Mouse (Mus musculus) kidney, embryonic 15.5 days (tissue): ENCODE data around the gene Tbcd. TPM values are rescaled to one million over a fixed set of nuclear protein-coding genes. Genes with fewer than 3 reads are reported as not detected.
"Not testable (repeated sequence)": the region's sequence is repeated elsewhere in the genome, so short reads cannot be mapped to it uniquely, and the experiment has no call there.

Experiments used
- ATAC-seq: fragments of 200-750 bp; cut with Nextera tagmentation; replicated peaks from 2 replicates; pipeline ENCODE4 v1.8.0; 2017; ENCODE audit warnings: moderate TSS enrichment; ENCODE audit not compliant: low FRiP score
- H3K27ac ChIP-seq: fragments of 300-500 bp; sonication (generic); 2 replicates; pipeline ENCODE4 v1.5.1; 2015; ENCODE audit warnings: mild to moderate bottlenecking, inconsistent platforms
- H3K27me3 ChIP-seq: fragments of 300-500 bp; sonication (generic); 2 replicates; pipeline ENCODE4 v1.6.1; 2015; ENCODE audit warnings: inconsistent platforms
- H3K36me3 ChIP-seq: fragments of 300-500 bp; sonication (generic); 2 replicates; pipeline ENCODE4 v1.6.1; 2015; ENCODE audit warnings: inconsistent platforms
- H3K4me1 ChIP-seq: fragments of 300-500 bp; sonication (generic); 2 replicates; pipeline ENCODE4 v1.6.1; 2015; ENCODE audit warnings: inconsistent platforms
- H3K4me2 ChIP-seq: fragments of 300-500 bp; sonication (generic); 2 replicates; pipeline ENCODE4 v1.6.1; 2015; ENCODE audit warnings: moderate library complexity, mild to moderate bottlenecking, inconsistent platforms
- H3K4me3 ChIP-seq: fragments of 300-500 bp; sonication (generic); replicated peaks from 2 replicates; pipeline ENCODE4 v1.5.1; 2015; ENCODE audit warnings: mild to moderate bottlenecking, inconsistent platforms
- H3K9ac ChIP-seq: fragments of 300-500 bp; sonication (generic); 2 replicates; pipeline ENCODE4 v1.6.1; 2015; ENCODE audit warnings: mild to moderate bottlenecking, inconsistent platforms
- H3K9me3 ChIP-seq: fragments of 300-500 bp; sonication (generic); replicated peaks from 2 replicates; pipeline ENCODE4 v1.6.1; 2016; ENCODE audit warnings: inconsistent platforms
- WGBS: fragments of 180-500 bp; shearing (Covaris S2); methylation state at CpG from one replicate; pipeline ENCODE4 v1.1.7; 2015; ENCODE audit warnings: mixed read lengths; 5-methylcytosine and 5-hydroxymethylcytosine counted together
- polyA plus RNA-seq: library from polyadenylated mRNA; unstranded; fragments of >200 nt; fragmentation: Nextera tagmentation; extraction: Ambion mirVana; gene quantifications from 2 replicates; pipeline ENCODE4 v1.2.1, GENCODE M21; 2015

Tbcd gene
- polyA plus RNA-seq, 1 experiment from 2014 or later, result 37.4 TPM

DNA sequence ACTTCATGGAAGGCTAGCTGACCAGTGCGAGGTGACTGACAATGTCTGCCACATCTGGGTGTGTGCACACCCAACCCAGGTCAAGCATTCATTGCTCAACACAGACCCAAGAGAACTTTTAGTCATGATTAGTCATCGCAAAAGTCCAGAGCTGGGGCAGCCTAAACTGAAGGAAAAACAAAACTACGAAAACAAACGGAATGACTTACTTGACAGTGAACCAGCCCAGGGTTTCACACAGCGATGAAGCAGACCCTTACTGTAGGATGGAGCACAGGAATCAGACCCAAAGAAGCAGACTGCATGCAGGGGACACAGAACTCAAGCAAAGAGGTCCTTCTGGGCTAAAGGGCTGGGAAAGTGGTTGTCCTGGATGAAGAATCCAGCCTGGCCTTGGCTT, 200.2 kb downstream of the Tbcd start:
- no peak for ATAC-seq

DNA sequence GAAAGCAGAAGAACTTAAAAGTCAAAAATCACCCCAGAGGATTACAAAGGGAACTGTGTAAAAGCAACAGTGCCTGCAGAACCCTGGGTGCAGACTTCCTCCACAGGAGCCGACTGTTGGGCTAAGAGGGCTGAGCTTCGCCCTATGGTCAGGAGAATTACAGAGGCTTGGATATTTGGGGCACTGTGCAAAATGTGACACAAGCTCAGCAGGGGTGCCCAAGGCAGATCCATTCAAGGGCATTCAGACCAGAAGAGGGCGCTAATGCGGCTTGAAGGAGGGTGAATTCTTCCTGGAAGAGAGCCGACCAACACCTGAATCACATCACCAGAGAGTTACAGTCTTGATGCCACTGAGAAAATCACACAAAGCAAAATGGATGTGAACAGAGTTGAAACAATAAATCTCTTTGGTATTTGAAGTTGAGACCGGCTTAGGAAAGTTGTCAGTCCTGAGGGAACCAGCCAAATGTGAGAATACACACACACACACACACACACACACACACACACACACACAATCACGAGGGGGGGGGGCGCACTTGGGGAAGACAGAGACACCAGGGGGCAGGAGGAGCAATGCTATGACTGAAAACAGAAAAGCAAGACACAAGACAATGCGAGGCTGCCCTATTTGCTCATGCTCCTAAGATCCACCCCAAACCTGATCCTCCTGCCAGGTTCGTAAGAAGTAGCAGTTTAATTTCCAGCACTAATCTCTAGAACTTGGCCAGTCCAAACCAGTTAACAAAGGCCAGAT, 201.0 kb downstream of the Tbcd start:
- Histone ChIP-seq H3K9me3 (no peaks in the 10 kb centered on the region), H3K4me1 (no peaks in the 10 kb centered on the region), H3K9ac (no peak overlapping the region), H3K27ac (no peak overlapping the region), H3K4me3 (no peak overlapping the region), H3K27me3 (no peaks in the 10 kb centered on the region), H3K36me3 (0 out of 2 replicates have a peak, but pooled peaks cover 6% of the 10 kb centered on the region), H3K4me2 (no peak overlapping the region)
- WGBS, result 57% methylated on average over 10 of the region's 10 CpGs
- no peak for ATAC-seq

More for the DNA sequence above, 200.2 kb downstream of the Tbcd start:
- Histone ChIP-seq H3K4me2 (no peak overlapping the region), H3K9me3 (no peaks in the 10 kb centered on the region), H3K36me3 (0 out of 2 replicates have a peak, but pooled peaks cover 6% of the 10 kb centered on the region), H3K27ac (no peak overlapping the region), H3K4me3 (no peak overlapping the region), H3K4me1 (no peaks in the 10 kb centered on the region), H3K9ac (no peak overlapping the region), H3K27me3 (no peaks in the 10 kb centered on the region)
- WGBS, result 87% methylated on average over 5 of the region's 5 CpGs

DNA sequence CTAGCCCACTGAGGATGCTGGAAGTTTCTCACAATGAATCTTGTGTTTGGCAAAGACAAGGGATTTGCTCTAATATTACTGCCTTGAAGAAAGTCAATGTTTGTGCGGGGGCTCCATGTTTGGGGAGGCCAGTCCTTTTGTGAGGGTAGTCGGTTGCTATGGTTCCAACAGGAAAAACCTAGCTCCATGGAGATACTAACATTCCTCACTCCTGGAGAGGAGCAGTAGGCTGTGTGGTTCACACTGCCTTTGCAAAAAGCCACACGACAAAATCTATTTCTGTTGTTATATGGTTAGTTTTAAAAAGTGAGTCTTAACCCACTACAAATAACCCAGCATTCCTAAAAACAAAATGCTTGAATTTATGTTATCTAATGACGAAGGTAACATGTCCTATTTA, 201.9 kb downstream of the Tbcd start:
- Histone ChIP-seq H3K4me2 (no peak overlapping the region), H3K9ac (no peak overlapping the region), H3K36me3 (0 out of 2 replicates have a peak, but pooled peaks cover 4% of the 10 kb centered on the region), H3K4me1 (no peaks in the 10 kb centered on the region), H3K9me3 (no peaks in the 10 kb centered on the region), H3K27me3 (no peaks in the 10 kb centered on the region), H3K27ac (no peak overlapping the region), H3K4me3 (no peak overlapping the region)
- WGBS, result 92% methylated on average over 4 of the region's 4 CpGs
- ATAC-seq, result no peak

DNA sequence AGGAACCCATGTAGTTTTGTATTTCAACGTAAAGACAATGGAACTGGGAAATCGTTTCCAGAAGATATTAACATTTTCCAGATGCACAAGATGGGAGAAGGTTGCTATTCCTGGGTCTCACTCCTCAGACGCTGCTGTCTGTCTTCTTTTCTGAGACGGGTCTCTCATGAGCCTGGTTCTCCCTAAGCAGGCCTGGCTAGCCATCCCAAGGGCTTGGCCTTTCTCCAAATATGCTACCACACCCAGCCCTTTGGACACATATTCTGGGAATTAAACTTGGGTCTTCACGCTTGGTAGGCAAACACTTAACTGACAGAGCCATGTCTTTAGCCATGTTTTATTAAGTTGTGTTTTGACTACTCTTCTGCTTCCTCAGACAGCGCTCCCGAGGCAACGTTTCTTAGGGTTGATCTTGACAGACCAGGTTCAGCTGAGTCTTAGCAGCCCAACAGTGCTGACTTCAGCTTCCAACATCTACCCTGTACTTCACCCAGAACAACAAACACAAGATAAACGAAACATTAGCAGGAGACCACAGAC, 202.7 kb downstream of the Tbcd start:
- Histone ChIP-seq H3K36me3 (no peaks in the 10 kb centered on the region), H3K4me3 (no peak overlapping the region), H3K9me3 (no peaks in the 10 kb centered on the region), H3K27me3 (no peaks in the 10 kb centered on the region), H3K9ac (no peak overlapping the region), H3K4me2 (no peak overlapping the region), H3K27ac (no peak overlapping the region), H3K4me1 (no peaks in the 10 kb centered on the region)
- WGBS, result 81% methylated on average over 9 of the region's 9 CpGs
- no peak for ATAC-seq

DNA sequence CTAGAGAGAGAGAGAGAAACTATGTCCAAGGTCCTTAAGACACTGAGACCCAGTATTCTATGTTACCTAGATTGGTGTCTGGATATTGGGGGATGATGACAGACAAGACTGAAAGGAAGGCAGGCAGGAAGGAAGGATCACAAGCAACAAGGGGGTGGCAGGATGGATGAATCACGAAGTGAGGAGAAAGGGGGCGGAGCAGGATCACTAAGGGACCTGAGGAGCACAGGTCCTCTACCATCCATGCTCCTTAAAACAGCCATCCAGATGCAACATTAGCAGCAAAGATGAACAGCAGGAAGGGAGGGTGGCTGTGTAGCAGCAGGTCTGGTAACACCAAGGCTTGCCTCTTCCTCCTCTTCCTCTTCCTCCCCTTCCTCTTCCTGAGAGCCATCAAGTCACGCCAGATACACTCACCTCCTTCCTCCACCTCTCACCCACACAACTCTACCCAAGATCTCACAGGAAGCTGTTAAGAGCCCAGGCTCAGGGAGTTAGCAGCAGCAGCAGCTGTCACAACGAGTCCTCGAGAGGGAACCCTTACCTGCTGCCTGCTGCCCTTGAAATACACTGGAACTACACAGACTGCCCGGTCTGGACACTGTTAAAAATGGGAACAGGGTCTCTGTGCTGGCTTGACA, 203.5 kb downstream of the Tbcd start:
- 0 out of 2 replicates have a peak, but pooled peaks cover 5% of the 10 kb centered on the region for H3K36me3 ChIP-seq
- H3K4me2 ChIP-seq, result no peak overlapping the region
- H3K9me3 ChIP-seq, result no peaks in the 10 kb centered on the region
- no peak overlapping the region for H3K27ac ChIP-seq
- no peak for ATAC-seq
- no peaks in the 10 kb centered on the region for H3K27me3 ChIP-seq
- no peaks in the 10 kb centered on the region for H3K4me1 ChIP-seq
- no peak overlapping the region for H3K9ac ChIP-seq
- H3K4me3 ChIP-seq, result no peak overlapping the region
- WGBS, result 70% methylated on average over 6 of the region's 6 CpGs

DNA sequence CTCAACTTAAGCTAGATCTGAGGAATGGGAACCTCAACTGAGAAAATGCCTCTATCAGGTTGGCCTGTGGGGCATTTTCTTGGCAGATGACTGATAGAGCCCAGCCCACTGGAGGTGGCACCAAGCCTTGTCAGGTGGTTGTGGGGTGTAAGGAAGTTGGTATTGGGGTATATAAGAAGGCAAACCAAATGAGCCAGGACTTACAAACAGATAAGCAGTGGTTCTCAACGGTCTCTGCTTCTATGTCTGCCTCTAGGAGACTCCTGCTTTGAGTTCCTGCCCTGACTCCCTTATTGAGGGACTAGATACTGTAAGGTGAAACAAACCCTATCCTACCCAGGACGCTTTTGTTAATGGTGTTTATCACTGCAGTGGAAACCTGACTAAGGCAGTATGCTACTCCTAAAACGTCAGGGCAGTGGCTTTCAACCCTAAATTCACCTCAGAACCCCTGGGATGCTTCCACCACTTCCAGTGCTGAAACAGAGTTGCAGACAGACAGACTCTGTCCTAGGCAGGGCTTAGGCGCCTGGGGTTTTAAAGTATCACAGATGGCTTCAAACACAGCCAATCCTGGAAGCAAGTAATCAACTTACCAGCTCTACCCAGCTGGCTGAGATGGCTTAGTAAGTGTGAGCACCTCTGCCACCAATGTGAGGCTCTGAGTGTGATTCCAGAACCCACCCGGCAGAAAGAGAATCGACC, 204.2 kb downstream of the Tbcd start:
- Histone ChIP-seq H3K9me3 (no peaks in the 10 kb centered on the region), H3K27me3 (no peaks in the 10 kb centered on the region), H3K9ac (no peak overlapping the region), H3K36me3 (0 out of 2 replicates have a peak, but pooled peaks cover 5% of the 10 kb centered on the region), H3K4me3 (no peak overlapping the region), H3K4me2 (no peak overlapping the region), H3K4me1 (no peaks in the 10 kb centered on the region), H3K27ac (no peak overlapping the region)
- ATAC-seq, result no peak
- WGBS, result 83% methylated on average over 6 of the region's 6 CpGs

DNA sequence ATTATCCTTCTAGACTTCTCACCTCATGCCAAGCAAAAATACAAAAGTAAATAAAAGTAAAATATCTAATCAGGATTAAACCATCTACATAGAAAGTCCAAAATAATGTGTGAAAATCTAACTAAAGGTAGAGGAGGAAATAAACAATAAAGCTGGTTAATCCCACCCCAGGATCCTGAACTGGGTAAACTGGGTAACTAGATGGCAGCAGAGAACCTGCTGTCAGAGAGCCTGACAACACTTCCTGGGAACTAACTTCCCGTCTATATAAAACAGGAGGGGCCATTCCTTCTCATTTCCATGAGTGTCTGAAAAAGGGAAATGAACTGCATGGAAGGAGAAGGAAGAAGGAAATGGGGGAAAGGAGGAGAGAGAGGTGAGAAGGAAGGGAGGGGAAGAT, 206.4 kb downstream of the Tbcd start:
- Histone ChIP-seq H3K27ac (no peak overlapping the region), H3K9me3 (no peaks in the 10 kb centered on the region), H3K27me3 (no peaks in the 10 kb centered on the region), H3K36me3 (0 out of 2 replicates have a peak, but pooled peaks cover 5% of the 10 kb centered on the region), H3K9ac (no peak overlapping the region), H3K4me1 (no peaks in the 10 kb centered on the region), H3K4me2 (no peak overlapping the region), H3K4me3 (no peak overlapping the region)
- ATAC-seq, result no peak
- 39% methylated on average over 1 of the region's 1 CpGs for WGBS

DNA sequence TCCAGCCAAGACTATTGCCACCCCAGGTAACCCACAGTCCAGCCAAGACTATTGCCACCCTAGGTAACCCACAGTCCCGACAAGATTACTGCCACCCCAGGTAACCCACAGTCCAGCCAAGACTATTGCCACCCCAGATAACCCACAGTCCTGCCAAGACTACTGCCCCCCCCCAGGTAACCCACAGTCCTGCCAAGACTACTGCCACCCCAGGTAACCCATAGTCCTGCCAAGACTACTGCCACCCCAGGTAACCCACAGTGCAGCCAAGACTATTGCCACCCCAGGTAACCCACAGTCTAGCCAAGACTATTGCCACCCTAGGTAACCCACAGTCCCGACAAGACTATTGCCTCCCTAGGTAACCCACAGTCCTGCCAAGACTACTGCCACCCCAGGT, 208.9 kb downstream of the Tbcd start:
- H3K36me3 ChIP-seq, result peaks cover 14% of the 10 kb centered on the region; the same call in 1 of the 2 replicates
- not testable (repeated sequence) for H3K9me3 ChIP-seq, H3K4me1 ChIP-seq, ATAC-seq, H3K27me3 ChIP-seq, H3K9ac ChIP-seq, H3K27ac ChIP-seq, H3K4me3 ChIP-seq, H3K4me2 ChIP-seq
- WGBS, result 91% methylated on average over 2 of the region's 2 CpGs

DNA sequence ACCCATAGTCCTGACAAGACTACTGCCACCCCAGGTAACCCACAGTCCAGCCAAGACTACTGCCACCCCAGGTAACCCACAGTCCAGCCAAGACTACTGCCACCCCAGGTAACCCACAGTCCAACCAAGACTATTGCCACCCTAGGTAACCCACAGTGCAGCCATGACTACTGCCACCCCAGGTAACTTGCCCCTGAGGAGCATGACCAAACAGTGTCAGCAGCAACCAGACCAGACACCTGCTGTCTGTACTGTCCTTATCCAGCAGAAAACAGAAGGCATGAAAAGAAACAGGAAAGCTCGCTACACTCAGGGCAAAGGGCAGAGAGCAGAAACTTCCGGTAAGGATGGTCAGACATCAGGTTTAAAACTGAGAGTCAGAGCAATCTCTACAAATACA, 209.4 kb downstream of the Tbcd start:
- H3K36me3 ChIP-seq, result peaks cover 14% of the 10 kb centered on the region; the same call in 1 of the 2 replicates
- H3K9me3 ChIP-seq, result no peaks in the 10 kb centered on the region
- H3K27me3 ChIP-seq, result no peaks in the 10 kb centered on the region
- WGBS, result 78% methylated on average over 2 of the region's 2 CpGs
- no peak overlapping the region for H3K4me2 ChIP-seq
- H3K4me3 ChIP-seq, result no peak overlapping the region
- no peaks in the 10 kb centered on the region for H3K4me1 ChIP-seq
- ATAC-seq, result no peak
- no peak overlapping the region for H3K9ac ChIP-seq
- no peak overlapping the region for H3K27ac ChIP-seq

Other genes starting within 250 kb of the Tbcd start
- 9.6 and 13.7 TPM in 2 replicates for gene Hexdc, start 247.5 kb upstream of the Tbcd start, polyA plus RNA-seq
- gene Ogfod3, start 247.2 kb upstream of the Tbcd start, polyA plus RNA-seq, result 31.7 and 32.0 TPM in 2 replicates
- 32.6 and 34.4 TPM in 2 replicates for gene Cybc1, start 222.6 kb upstream of the Tbcd start, polyA plus RNA-seq
- gene Narf, start 214.7 kb upstream of the Tbcd start, polyA plus RNA-seq, result 53.8 and 60.5 TPM in 2 replicates
- gene Foxk2, start 192.0 kb upstream of the Tbcd start, polyA plus RNA-seq, result 8.0 TPM in 2 replicates
- gene Wdr45b, start 97.5 kb upstream of the Tbcd start, polyA plus RNA-seq, result 87.5 and 90.5 TPM in 2 replicates
- gene Rab40b, start 63.7 kb upstream of the Tbcd start, polyA plus RNA-seq, result 5.5 and 6.8 TPM in 2 replicates
- gene Fn3krp, start 30.5 kb upstream of the Tbcd start, polyA plus RNA-seq, result 8.7 and 9.9 TPM in 2 replicates
- 2.6 and 2.7 TPM in 2 replicates for gene Fn3k, start 17.0 kb upstream of the Tbcd start, polyA plus RNA-seq
- 0.67 and 0.77 TPM in 2 replicates for gene Zfp750, start 67.4 kb downstream of the Tbcd start, polyA plus RNA-seq
- gene B3gntl1, start 221.2 kb downstream of the Tbcd start, polyA plus RNA-seq, result 7.0 and 8.0 TPM in 2 replicates
- 23.3 and 24.2 TPM in 2 replicates for gene Metrnl, start 249.6 kb downstream of the Tbcd start, polyA plus RNA-seq